Mouse (Mus musculus) bone marrow macrophage, adult 2 months (primary cell): ENCODE data around the gene Chst8.

Experiments used
- CTCF ChIP-seq: IDR thresholded peaks from 2 replicates; pipeline ENCODE4 v1.5.1; 2012; ENCODE audit warnings: low read depth, mild to moderate bottlenecking, low read length, moderate library complexity
- POLR2A ChIP-seq: IDR thresholded peaks from 2 replicates; pipeline ENCODE4 v1.6.1; 2012; ENCODE audit warnings: mild to moderate bottlenecking, low read depth, low read length, borderline replicate concordance

- TF ChIP-seq CTCF (no peak), POLR2A (no peak)
Observed at GRCm38 (mm10) chr7:34774020-34774419, 38.5 kb downstream of the Chst8 start.
